Comparison of ENCODE assay signal across 15 mouse cellular contexts in genomic region chr5:48331441-48331840, GRCm38 (mm10). TPM values are rescaled to one million over a fixed set of nuclear protein-coding genes. Genes with fewer than 3 reads are reported as not detected.
DNase-seq lines count a peak whose midpoint lies in the region; ATAC-seq lines count a peak whose summit lies in the region.
"Had no signal": no experiment of that assay in that cellular context is flagged by ENCODE, and none has a peak within 500 bp of the region (broad histone marks: within the 10 kb centered on the region; RNA-seq: fewer than 3 reads in every experiment).

No protein-coding gene starts in this region.

- H3K27ac ChIP-seq in liver, embryonic 16.5 days (ENCODE audit: low read length): no peak overlapping the region
- no peak overlapping the region for H3K27ac ChIP-seq in forebrain, embryonic 16.5 days (ENCODE audit: low read length)
- H3K27ac ChIP-seq: embryonic facial prominence, embryonic 10.5 days; forebrain, embryonic 10.5 days; limb, embryonic 12.5 days; neural tube, embryonic 13.5 days had no signal

- H3K27me3 ChIP-seq in liver, embryonic 16.5 days (ENCODE audit: control insufficient read depth, insufficient read depth, low read depth, low read length): no peaks in the 10 kb centered on the region
- H3K27me3 ChIP-seq in forebrain, embryonic 16.5 days (replicated peaks; ENCODE audit: control insufficient read depth, insufficient read depth, low read length): no peaks in the 10 kb centered on the region
- H3K27me3 ChIP-seq: limb, embryonic 12.5 days; neural tube, embryonic 13.5 days had no signal

- peak; percentile 95 for DNase-seq in 3T3-L1 (ENCODE audit: low read depth, low spot score)
- DNase-seq in ES-CJ7 (ENCODE audit: low read depth, low spot score): peak; percentile 28
- DNase-seq in embryo, embryonic 10.5 days (ENCODE audit: low spot score): peak; percentile 38
- no peak for DNase-seq in frontal cortex, postnatal 10 days (ENCODE audit: low spot score in 2 of 2)
- DNase-seq: cerebellum, adult 11-12 months; gastrocnemius, postnatal 14 days; thymus, postnatal 4 days had no signal

- 16% methylated on average over 5 of the region's 5 CpGs for WGBS in liver, embryonic 16.5 days (ENCODE audit: insufficient replicate concordance)
- WGBS in forebrain, embryonic 16.5 days: 90% methylated on average over 5 of the region's 5 CpGs

- peak; percentile 19; the same call in 1 of the 2 replicates for ATAC-seq in liver, embryonic 16.5 days (ENCODE audit: low read depth)
- ATAC-seq in forebrain, embryonic 16.5 days: no peak
- ATAC-seq in cerebellum, adult (ENCODE audit: insufficient number of reproducible peaks, low FRiP score, low TSS enrichment): no peak
- ATAC-seq: activated CD4-positive, CD25-positive, alpha-beta regulatory T cell, adult 4 months had no signal

- H3K4me1 ChIP-seq in liver, embryonic 16.5 days (ENCODE audit: control insufficient read depth, low read depth, low read length): no peaks in the 10 kb centered on the region
- no peaks in the 10 kb centered on the region for H3K4me1 ChIP-seq in forebrain, embryonic 16.5 days (replicated peaks; ENCODE audit: control insufficient read depth, insufficient read depth, low read length)
- H3K4me1 ChIP-seq: neural tube, embryonic 13.5 days had no signal

- no peak overlapping the region for H3K9ac ChIP-seq in liver, embryonic 16.5 days (ENCODE audit: low read depth, low read length)
- no peak overlapping the region for H3K9ac ChIP-seq in forebrain, embryonic 16.5 days (replicated peaks; ENCODE audit: low read depth, low read length)
- H3K9ac ChIP-seq: limb, embryonic 12.5 days; neural tube, embryonic 13.5 days had no signal

- no peak overlapping the region for H3K4me2 ChIP-seq in liver, embryonic 16.5 days (ENCODE audit: low read depth, low read length)
- H3K4me2 ChIP-seq in forebrain, embryonic 16.5 days (ENCODE audit: low read length): no peak overlapping the region
- H3K4me2 ChIP-seq: limb, embryonic 12.5 days; neural tube, embryonic 13.5 days had no signal

- no peaks in the 10 kb centered on the region for H3K9me3 ChIP-seq in liver, embryonic 16.5 days (replicated peaks; ENCODE audit: control insufficient read depth, low read length)
- H3K9me3 ChIP-seq in forebrain, embryonic 16.5 days (ENCODE audit: control insufficient read depth, low read length): no peaks in the 10 kb centered on the region
- H3K9me3 ChIP-seq: embryonic facial prominence, embryonic 10.5 days; forebrain, embryonic 10.5 days; limb, embryonic 12.5 days; neural tube, embryonic 13.5 days had no signal

- H3K36me3 ChIP-seq in liver, embryonic 16.5 days (ENCODE audit: control insufficient read depth, insufficient read depth): no peaks in the 10 kb centered on the region
- H3K36me3 ChIP-seq in forebrain, embryonic 16.5 days (ENCODE audit: control insufficient read depth, insufficient read depth): no peaks in the 10 kb centered on the region
- H3K36me3 ChIP-seq: embryonic facial prominence, embryonic 10.5 days; forebrain, embryonic 10.5 days; limb, embryonic 12.5 days; neural tube, embryonic 13.5 days had no signal

- H3K4me3 ChIP-seq in liver, embryonic 16.5 days (ENCODE audit: low read depth, low read length): no peak overlapping the region
- H3K4me3 ChIP-seq in forebrain, embryonic 16.5 days (replicated peaks; ENCODE audit: low read length): no peak overlapping the region
- H3K4me3 ChIP-seq: embryonic facial prominence, embryonic 10.5 days; forebrain, embryonic 10.5 days; limb, embryonic 12.5 days; neural tube, embryonic 13.5 days had no signal

RNA-seq across cellular contexts. Expression of gene 5730480H06Rik, which starts 3.7 kb away (rescaled TPM):
- 4.6 and 5.3 TPM in 2 replicates for polyA plus RNA-seq in liver, embryonic 16.5 days (2015; fragmentation: Nextera tagmentation; extraction: Ambion mirVana)
- 15.7 and 20.3 TPM in 2 replicates for polyA plus RNA-seq in forebrain, embryonic 16.5 days (2015; fragmentation: Nextera tagmentation; extraction: Ambion mirVana)

Comparison
In these comparisons a context has a peak if more than half of its experiments do, and no peak if none do; other contexts are left out.
1. DNase-seq: peak in 3T3-L1 (single experiment), ES-CJ7 (single experiment) and embryo, embryonic 10.5 days (single experiment); none in frontal cortex, postnatal 10 days (0 of 2).